Comparison of ENCODE assay signal across 19 mouse cellular contexts in genomic region chr17:35548636-35549035, GRCm38 (mm10). TPM values are rescaled to one million over a fixed set of nuclear protein-coding genes. Genes with fewer than 3 reads are reported as not detected.
DNase-seq lines count a peak whose midpoint lies in the region; TF ChIP-seq lines count a peak whose summit lies in the region.
"Had no signal": no experiment of that assay in that cellular context is flagged by ENCODE, and none has a peak within 500 bp of the region (broad histone marks: within the 10 kb centered on the region; RNA-seq: fewer than 3 reads in every experiment).

No protein-coding gene starts in this region.

- H3K4me2 ChIP-seq in myocyte (ENCODE audit: low read depth) = peak overlapping the region; percentile 65
- H3K4me2 ChIP-seq: forebrain, embryonic 12.5 days; hindbrain, embryonic 14.5 days had no signal

- intact Hi-C loops in left cerebral cortex, adult 2 months (cut with DNase I) = no loop called here

- TF ChIP-seq CTCF in left cerebral cortex, adult 2 months (IDR thresholded peaks at IDR 0.05) = no peak

- WGBS in heart, embryonic 10.5 days = 15% methylated on average over 5 of the region's 5 CpGs

- 0 out of 2 replicates have a peak overlapping the region, but pooled peaks have one; percentile 0 for H3K4me3 ChIP-seq in heart, embryonic 10.5 days
- H3K4me3 ChIP-seq in left cerebral cortex, adult 2 months = no peak overlapping the region
- no peak overlapping the region for H3K4me3 ChIP-seq in myocyte
- H3K4me3 ChIP-seq: forebrain, embryonic 12.5 days; midbrain, embryonic 10.5 days had no signal

- H3K9me3 ChIP-seq in heart, embryonic 10.5 days = no peaks in the 10 kb centered on the region
- H3K9me3 ChIP-seq: forebrain, embryonic 12.5 days; midbrain, embryonic 10.5 days had no signal

- H3ac ChIP-seq in myocyte (ENCODE audit: control insufficient read depth, insufficient read length) = no peak overlapping the region

- DNase-seq in heart, embryonic 10.5 days (ENCODE audit: low spot score) = no peak
- DNase-seq in heart, adult 9 months (ENCODE audit: low spot score in 2 of 2) = no peak
- peak in 1 of 2 experiments; percentile 4 for DNase-seq in left cerebral cortex, adult 2 months (ENCODE audit: extremely low spot score in 1 of 2, low spot score in 2 of 2)
- DNase-seq in left cerebral cortex, adult 9 months (ENCODE audit: low spot score in 2 of 2) = no peak
- DNase-seq in ES-CJ7 (ENCODE audit: low read depth, low spot score) = peak; percentile 57
- no peak for DNase-seq in spleen, adult 12 weeks (ENCODE audit: low spot score)
- DNase-seq in adrenal gland, adult 18-20 months (ENCODE audit: low spot score in 2 of 2) = no peak
- DNase-seq: adrenal gland, adult 8-10 months; cerebellum, postnatal 10 days; layer of hippocampus, adult 9-11 months; left cerebral cortex, postnatal 4 days; thymus, postnatal 14 days had no signal

- TF ChIP-seq POLR2A in myocyte (IDR thresholded peaks at IDR 0.05; ENCODE audit: insufficient read length, low read depth) = no peak

- H3K36me3 ChIP-seq in heart, embryonic 10.5 days = no peaks in the 10 kb centered on the region
- no peaks in the 10 kb centered on the region for H3K36me3 ChIP-seq in myocyte (ENCODE audit: control insufficient read depth, insufficient read depth)
- H3K36me3 ChIP-seq: forebrain, embryonic 12.5 days; midbrain, embryonic 10.5 days had no signal

- peak overlapping the region; percentile 90 for H3K27ac ChIP-seq in heart, embryonic 10.5 days
- peak overlapping the region; percentile 85; the same call in 1 of the 2 replicates for H3K27ac ChIP-seq in left cerebral cortex, adult 2 months
- H3K27ac ChIP-seq: forebrain, embryonic 12.5 days; hindbrain, embryonic 14.5 days; liver, embryonic 14.5 days; midbrain, embryonic 10.5 days had no signal

- peaks cover 45% of the 10 kb centered on the region for H3K4me1 ChIP-seq in heart, embryonic 10.5 days

- H3K27me3 ChIP-seq in heart, embryonic 10.5 days (ENCODE audit: insufficient read depth, poor library complexity, severe bottlenecking) = no peaks in the 10 kb centered on the region
- H3K27me3 ChIP-seq in myocyte (ENCODE audit: control insufficient read depth, insufficient read depth, insufficient read length) = no peaks in the 10 kb centered on the region
- H3K27me3 ChIP-seq: forebrain, embryonic 12.5 days had no signal

- no peaks in the 10 kb centered on the region for H3K79me2 ChIP-seq in myocyte (ENCODE audit: control insufficient read depth, insufficient read depth)

TF ChIP-seq in myocyte, 11 proteins besides CTCF, POLR2A, EP300 and RAD21:
- TF ChIP-seq SRF (IDR thresholded peaks at IDR 0.05; ENCODE audit: control insufficient read depth, insufficient read length, low read depth) (no peak), REST (IDR thresholded peaks at IDR 0.05; ENCODE audit: insufficient read depth, insufficient read length) (no peak), POLR2AphosphoS2 (IDR thresholded peaks at IDR 0.05; ENCODE audit: insufficient read length, low read depth) (no peak), E2F4 (IDR thresholded peaks at IDR 0.05; ENCODE audit: insufficient read depth) (no peak), MYOD1 (IDR thresholded peaks at IDR 0.05; ENCODE audit: control insufficient read depth in 1 of 3, insufficient read length in 2 of 3, low read depth in 2 of 3) (no peak), MAX (IDR thresholded peaks at IDR 0.05; ENCODE audit: low read depth) (no peak), USF1 (IDR thresholded peaks at IDR 0.05; ENCODE audit: low read depth) (no peak), TCF12 (IDR thresholded peaks at IDR 0.05; ENCODE audit: insufficient read depth, poor library complexity, severe bottlenecking) (no peak), TCF3 (IDR thresholded peaks at IDR 0.05; ENCODE audit: insufficient read length, low read depth) (no peak), MYOG (IDR thresholded peaks at IDR 0.05; ENCODE audit: control insufficient read depth in 1 of 3, insufficient read depth in 1 of 3, insufficient read length in 2 of 3, low read depth in 2 of 3) (no peak), CEBPB (IDR thresholded peaks at IDR 0.05; ENCODE audit: insufficient read depth, poor library complexity, severe bottlenecking) (no peak)
TF ChIP-seq in myocyte: peak in this region for 0.

RNA-seq across cellular contexts. Expression of gene Cdsn, which starts 3.3 kb away (rescaled TPM):
- 0.20 and 0.63 TPM in 2 replicates for polyA plus RNA-seq in heart, embryonic 10.5 days (2016; fragmentation: Nextera tagmentation; extraction: Ambion mirVana)
- total RNA-seq in left cerebral cortex, adult 2 months (2021) = 1 to 10 TPM in 1 of 2 experiments, under 1 TPM in 1; 0.87 to 1.5 TPM
- 55.4 TPM for polyA plus RNA-seq in myocyte (2012; fragmentation: generic; extraction: Trizol)
- total RNA-seq in adrenal gland, adult 18-20 months (2021) = 1 to 10 TPM in 1 of 2 experiments, under 1 TPM in 1; 0.10 to 7.1 TPM
- polyA plus RNA-seq: forebrain, embryonic 12.5 days; kidney, embryonic 14.5 days; liver, embryonic 14.5 days had no signal

RNA-seq across cellular contexts. Expression of gene Psors1c2, which starts 15.6 kb away (rescaled TPM):
- polyA plus RNA-seq in heart, embryonic 10.5 days (2016; fragmentation: Nextera tagmentation; extraction: Ambion mirVana) = 0.81 and 1.1 TPM in 2 replicates
- 1 to 10 TPM; 1.3 TPM for total RNA-seq in left cerebral cortex, adult 2 months (2021)
- polyA plus RNA-seq in myocyte (2012; fragmentation: generic; extraction: Trizol) = 0.07 TPM
- total RNA-seq in adrenal gland, adult 18-20 months (2021) = not detected
- total RNA-seq: adrenal gland, adult 8-10 months had no signal

RNA-seq across cellular contexts. Expression of gene 2300002M23Rik, which starts 18.6 kb away (rescaled TPM):
- polyA plus RNA-seq in heart, embryonic 10.5 days (2016; fragmentation: Nextera tagmentation; extraction: Ambion mirVana) = not detected in 2 replicates
- total RNA-seq in left cerebral cortex, adult 2 months (2021) = not detected
- not detected for polyA plus RNA-seq in myocyte (2012; fragmentation: generic; extraction: Trizol)
- not detected for total RNA-seq in adrenal gland, adult 18-20 months (2021)
- total RNA-seq: adrenal gland, adult 8-10 months; left cerebral cortex, postnatal 4 days had no signal
- polyA plus RNA-seq: C2C12; forebrain, embryonic 12.5 days; hindbrain, embryonic 14.5 days; kidney, embryonic 14.5 days; liver, embryonic 14.5 days; midbrain, embryonic 10.5 days had no signal

RNA-seq across cellular contexts. Expression of gene Cchcr1, which starts 31.7 kb away (rescaled TPM):
- polyA plus RNA-seq in heart, embryonic 10.5 days (2016; fragmentation: Nextera tagmentation; extraction: Ambion mirVana) = 17.2 and 17.9 TPM in 2 replicates
- 10 to 100 TPM; 14.5 to 17.1 TPM for total RNA-seq in left cerebral cortex, adult 2 months (2021)
- 8.8 TPM for polyA plus RNA-seq in myocyte (2012; fragmentation: generic; extraction: Trizol)
- 1 to 10 TPM; 6.3 to 6.7 TPM for total RNA-seq in adrenal gland, adult 18-20 months (2021)

RNA-seq across cellular contexts. Expression of gene Tcf19, which starts 32.0 kb away (rescaled TPM):
- polyA plus RNA-seq in heart, embryonic 10.5 days (2016; fragmentation: Nextera tagmentation; extraction: Ambion mirVana) = 43.1 and 43.8 TPM in 2 replicates
- 10 to 100 TPM; 10.7 to 11.4 TPM for total RNA-seq in left cerebral cortex, adult 2 months (2021)
- 11.1 TPM for polyA plus RNA-seq in myocyte (2012; fragmentation: generic; extraction: Trizol)
- total RNA-seq in adrenal gland, adult 18-20 months (2021) = 1 to 10 TPM; 3.0 to 3.7 TPM
